Comparison of ENCODE assay signal across 8 mouse cellular contexts in the genomic region with DNA sequence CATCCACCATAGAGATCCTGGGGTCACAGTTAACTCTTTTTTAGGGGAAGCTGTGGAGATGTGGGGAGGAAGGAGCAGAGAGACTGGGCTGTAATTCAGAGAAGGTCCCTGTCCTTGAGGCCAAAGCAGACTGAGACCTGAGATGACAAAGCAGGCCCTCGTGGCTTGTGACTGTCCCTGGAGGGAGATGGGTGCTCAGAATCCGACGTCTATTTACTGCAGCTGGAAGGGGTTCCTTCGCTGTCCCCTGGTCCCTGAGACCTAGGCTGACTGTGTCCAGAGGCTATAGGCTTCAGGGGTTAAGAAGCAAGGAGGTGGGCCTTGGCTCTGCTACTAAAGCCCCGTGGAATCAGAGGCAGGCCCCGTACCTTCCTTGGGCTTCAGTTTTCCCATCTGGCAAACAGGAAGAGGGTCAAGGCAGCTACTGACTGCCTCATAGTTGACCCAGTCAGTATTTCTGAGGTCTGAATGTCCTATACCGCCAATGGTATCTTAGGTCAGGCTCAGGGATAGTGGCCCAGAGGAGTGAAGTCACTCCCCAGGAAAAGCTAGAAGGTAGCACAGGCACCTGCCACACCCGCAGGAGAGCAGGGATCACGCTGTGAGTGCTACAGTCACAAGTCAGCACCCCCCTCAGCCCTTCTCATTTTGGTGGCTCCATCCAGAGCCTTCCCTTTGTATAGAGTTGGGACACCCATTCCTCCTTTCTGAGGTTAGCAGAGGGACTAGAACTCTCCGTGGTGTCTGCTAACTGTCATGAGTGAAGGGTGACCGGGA.
A peak's percentile ranks its signal among the peaks of the same experiment; 100 is the strongest.
DNase-seq lines count a peak whose midpoint lies in the region; ATAC-seq lines count a peak whose summit lies in the region.

No protein-coding gene starts in this region.

- no peaks in the 10 kb centered on the region for H3K9me3 ChIP-seq in megakaryocyte, embryonic 14.5 days
- no peaks in the 10 kb centered on the region for H3K9me3 ChIP-seq in liver, embryonic 15.5 days (replicated peaks)

- H3K4me1 ChIP-seq in megakaryocyte, embryonic 14.5 days = peaks cover 82% of the 10 kb centered on the region
- H3K4me1 ChIP-seq in liver, embryonic 15.5 days (replicated peaks) = peaks cover 33% of the 10 kb centered on the region

- H3K4me2 ChIP-seq in liver, embryonic 15.5 days = no peak overlapping the region

- DNase-seq in cerebellum, adult 9-10 months = peak; percentile 57
- no peak for DNase-seq in cerebellum, adult 8-10 months
- no peak for DNase-seq in ovary, postnatal 36 days (ENCODE audit: low spot score)
- no peak for DNase-seq in right cerebral cortex, postnatal 10 days (ENCODE audit: low spot score in 2 of 2)
- DNase-seq in layer of hippocampus, postnatal 10 days (ENCODE audit: low spot score in 2 of 2) = no peak

- no peaks in the 10 kb centered on the region for H3K36me3 ChIP-seq in megakaryocyte, embryonic 14.5 days (replicated peaks; ENCODE audit: low read length)
- H3K36me3 ChIP-seq in liver, embryonic 15.5 days (replicated peaks) = no peaks in the 10 kb centered on the region

- H3K27ac ChIP-seq in liver, embryonic 15.5 days (replicated peaks) = 0 out of 2 replicates have a peak overlapping the region, but pooled peaks have one; percentile 60

- H3K27me3 ChIP-seq in megakaryocyte, embryonic 14.5 days (replicated peaks) = peaks cover 4% of the 10 kb centered on the region
- H3K27me3 ChIP-seq in liver, embryonic 15.5 days = peaks cover 12% of the 10 kb centered on the region

- peak overlapping the region; percentile 42 for H3K4me3 ChIP-seq in megakaryocyte, embryonic 14.5 days (replicated peaks)
- H3K4me3 ChIP-seq in liver, embryonic 15.5 days (replicated peaks) = no peak overlapping the region

- no peak overlapping the region for H3K9ac ChIP-seq in liver, embryonic 15.5 days

- ATAC-seq in megakaryocyte, adult 5-6 weeks (ENCODE audit: poor library complexity, severe bottlenecking) = no peak
- no peak for ATAC-seq in liver, embryonic 15.5 days (ENCODE audit: insufficient read depth)

- WGBS in liver, embryonic 15.5 days (ENCODE audit: insufficient replicate concordance) = 47% methylated on average over 11 of the region's 11 CpGs
